Mouse (Mus musculus) lung, postnatal 0 days (tissue): ENCODE measurements at regions not wholly inside any gene's neighbourhood (a gene's known extent, or its start where the extent isn't known, plus 50 kb on each side); places are given as distances from the start of the nearest gene placed in this dataset.

Experiments used
- CTCF ChIP-seq: IDR thresholded peaks from 2 replicates; pipeline ENCODE4 v1.5.1; 2016; ENCODE audit warnings: antibody characterized with exemption, mild to moderate bottlenecking
- EP300 ChIP-seq: IDR thresholded peaks from 2 replicates; pipeline ENCODE4 v1.6.1; 2016; ENCODE audit warnings: antibody characterized with exemption, mild to moderate bottlenecking, control low read depth

DNA sequence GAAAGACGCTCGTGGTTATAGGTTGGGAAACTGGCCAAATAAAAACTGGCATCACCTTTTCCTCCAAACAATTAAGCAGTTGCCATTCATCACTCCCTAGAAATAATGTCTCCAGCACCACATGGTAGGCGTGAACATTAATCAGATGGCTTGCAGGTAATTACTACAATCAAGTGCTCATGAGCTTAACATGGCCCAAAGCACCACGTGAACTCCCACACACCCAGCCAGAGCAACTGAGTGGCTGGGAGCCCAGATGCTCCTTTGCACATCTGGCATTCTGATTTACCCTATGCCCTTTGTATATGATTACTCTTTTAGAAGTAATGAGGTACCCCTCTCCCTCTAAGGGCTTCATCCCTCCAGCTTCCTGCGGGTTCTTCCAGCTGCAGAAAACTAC lies 724.9 kb downstream of the Ets1 start:
- TF ChIP-seq EP300 (no peak), CTCF (no peak)
